Mouse (Mus musculus) hindbrain, embryonic 13.5 days (tissue): ENCODE data around the gene Rassf3. TPM values are rescaled to one million over a fixed set of nuclear protein-coding genes. Genes with fewer than 3 reads are reported as not detected.

Source experiments
- ATAC-seq: fragments of 200-750 bp; cut with Nextera tagmentation; 2 replicates; pipeline ENCODE4 v1.8.0; 2017; ENCODE audit warnings: moderate TSS enrichment; ENCODE audit not compliant: low FRiP score
- H3K27ac ChIP-seq: fragments of 300-500 bp; sonication (generic); 2 replicates; pipeline ENCODE4 v1.5.1; 2015; ENCODE audit warnings: inconsistent platforms, mild to moderate bottlenecking, moderate library complexity
- H3K27me3 ChIP-seq: fragments of 300-500 bp; sonication (generic); 2 replicates; pipeline ENCODE4 v1.6.1; 2015; ENCODE audit warnings: mild to moderate bottlenecking, inconsistent platforms
- H3K36me3 ChIP-seq: fragments of 300-500 bp; sonication (generic); 2 replicates; pipeline ENCODE4 v1.6.1; 2015; ENCODE audit warnings: mild to moderate bottlenecking, inconsistent platforms
- H3K4me1 ChIP-seq: fragments of 300-500 bp; sonication (generic); replicated peaks from 2 replicates; pipeline ENCODE4 v1.6.1; 2015; ENCODE audit warnings: inconsistent platforms
- H3K4me2 ChIP-seq: fragments of 300-500 bp; sonication (generic); 2 replicates; pipeline ENCODE4 v1.6.1; 2015; ENCODE audit warnings: inconsistent platforms, mild to moderate bottlenecking, moderate library complexity
- H3K4me3 ChIP-seq: fragments of 300-500 bp; sonication (generic); 2 replicates; pipeline ENCODE4 v1.5.1; 2015; ENCODE audit warnings: mild to moderate bottlenecking, inconsistent platforms
- H3K9ac ChIP-seq: fragments of 300-500 bp; sonication (generic); 2 replicates; pipeline ENCODE4 v1.6.1; 2015; ENCODE audit warnings: mild to moderate bottlenecking, inconsistent platforms
- H3K9me3 ChIP-seq: fragments of 300-500 bp; sonication (generic); 2 replicates; pipeline ENCODE4 v1.6.1; 2016; ENCODE audit warnings: inconsistent platforms
- WGBS: fragments of 180-500 bp; shearing (Covaris S2); methylation state at CpG from one replicate; pipeline ENCODE4 v1.1.7; 2015; 5-methylcytosine and 5-hydroxymethylcytosine counted together
- polyA plus RNA-seq: library from polyadenylated mRNA; unstranded; fragments of >200 nt; fragmentation: Nextera tagmentation; extraction: Ambion mirVana; gene quantifications from 2 replicates; pipeline ENCODE4 v1.2.1, GENCODE M21; 2015

The Rassf3 gene
- polyA plus RNA-seq, 1 experiment from 2014 or later = 5.2 TPM

DNA sequence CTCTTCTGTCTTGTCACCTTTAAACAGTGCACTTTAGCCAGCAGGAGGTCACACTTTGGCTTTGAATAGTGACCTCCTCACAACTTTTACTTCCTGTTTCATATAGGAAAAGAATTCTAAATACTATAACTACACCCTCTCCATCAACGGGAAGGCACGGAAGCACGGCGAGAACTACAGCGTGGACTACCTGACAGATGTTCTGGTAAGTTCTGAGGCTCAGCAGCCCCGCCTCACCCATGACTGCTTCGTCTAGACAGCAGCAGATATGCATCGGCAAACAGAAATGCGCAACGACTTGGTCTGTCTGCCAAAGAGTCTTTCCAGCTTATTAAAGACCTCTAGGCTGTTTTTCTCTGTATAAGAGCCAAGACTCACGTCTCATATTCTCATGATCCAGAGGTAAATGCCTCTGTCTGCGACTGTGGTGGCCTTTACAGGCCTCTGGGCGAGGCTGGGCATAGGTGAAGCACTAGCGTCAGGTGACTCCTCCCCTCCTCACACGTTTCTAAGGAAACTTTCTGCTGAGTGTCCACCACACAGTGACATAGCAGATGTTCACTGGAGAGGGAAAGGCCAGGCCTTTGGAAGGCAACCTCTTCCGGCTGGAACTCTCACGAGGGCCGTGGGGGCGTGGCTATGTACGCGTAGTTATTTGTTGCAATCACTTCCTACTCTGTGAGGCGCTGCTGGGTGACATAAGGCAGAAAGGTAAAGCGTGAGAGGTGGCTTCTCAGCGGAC lies 99.4 kb downstream of the Rassf3 start:
- no peak overlapping the region for H3K27ac ChIP-seq
- ATAC-seq = no peak
- no peak overlapping the region for H3K9ac ChIP-seq
- WGBS = 91% methylated on average over 24 of the region's 24 CpGs
- H3K36me3 ChIP-seq = peaks cover 89% of the 10 kb centered on the region
- H3K4me3 ChIP-seq = no peak overlapping the region
- no peak overlapping the region for H3K4me2 ChIP-seq
- H3K4me1 ChIP-seq = no peaks in the 10 kb centered on the region
- no peaks in the 10 kb centered on the region for H3K9me3 ChIP-seq
- no peaks in the 10 kb centered on the region for H3K27me3 ChIP-seq

DNA sequence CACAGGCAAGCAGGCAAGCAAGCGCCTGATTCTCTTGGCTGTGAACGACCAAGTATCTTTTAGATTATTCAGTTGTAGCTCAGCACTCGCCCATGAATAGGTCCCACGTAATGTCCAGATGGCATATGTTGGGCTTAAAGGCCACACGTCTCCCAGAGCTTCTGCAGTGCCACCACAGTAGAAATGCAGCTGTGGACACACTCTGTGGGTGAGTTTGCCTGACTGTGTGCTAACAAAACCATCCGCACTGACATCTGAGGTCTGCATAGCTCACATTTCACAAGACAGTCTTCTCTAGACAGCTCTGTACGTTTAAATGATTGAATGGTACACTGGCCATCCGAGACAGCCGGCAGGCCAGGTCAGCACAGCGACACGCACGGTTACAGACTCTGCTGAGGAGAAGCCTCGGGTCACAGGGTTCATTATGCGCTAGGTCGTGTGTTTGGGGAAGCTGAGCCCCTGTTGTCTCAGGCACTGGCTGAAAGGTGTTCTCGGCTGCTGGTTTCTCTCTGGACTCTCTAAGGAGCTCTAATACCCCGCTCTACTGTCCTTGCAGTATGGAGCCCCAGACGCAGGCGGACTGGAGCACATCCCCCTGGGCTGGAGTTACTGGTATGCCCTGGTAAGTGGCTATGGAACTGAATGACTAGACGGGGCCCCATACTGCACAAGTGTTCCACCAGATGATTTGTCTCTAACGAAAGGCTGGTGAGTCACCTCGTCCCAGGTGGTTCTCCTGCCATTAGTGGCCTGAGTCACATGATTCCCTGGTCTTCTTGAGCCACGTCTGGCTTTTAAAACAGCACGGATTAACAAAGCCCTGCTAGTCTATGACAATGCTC lies 100.3 kb downstream of the Rassf3 start:
- ATAC-seq = no peak
- H3K4me3 ChIP-seq = no peak overlapping the region
- no peaks in the 10 kb centered on the region for H3K4me1 ChIP-seq
- no peaks in the 10 kb centered on the region for H3K27me3 ChIP-seq
- no peak overlapping the region for H3K4me2 ChIP-seq
- WGBS = 83% methylated on average over 24 of the region's 24 CpGs
- H3K9me3 ChIP-seq = no peaks in the 10 kb centered on the region
- peaks cover 85% of the 10 kb centered on the region for H3K36me3 ChIP-seq
- no peak overlapping the region for H3K9ac ChIP-seq
- H3K27ac ChIP-seq = no peak overlapping the region

DNA sequence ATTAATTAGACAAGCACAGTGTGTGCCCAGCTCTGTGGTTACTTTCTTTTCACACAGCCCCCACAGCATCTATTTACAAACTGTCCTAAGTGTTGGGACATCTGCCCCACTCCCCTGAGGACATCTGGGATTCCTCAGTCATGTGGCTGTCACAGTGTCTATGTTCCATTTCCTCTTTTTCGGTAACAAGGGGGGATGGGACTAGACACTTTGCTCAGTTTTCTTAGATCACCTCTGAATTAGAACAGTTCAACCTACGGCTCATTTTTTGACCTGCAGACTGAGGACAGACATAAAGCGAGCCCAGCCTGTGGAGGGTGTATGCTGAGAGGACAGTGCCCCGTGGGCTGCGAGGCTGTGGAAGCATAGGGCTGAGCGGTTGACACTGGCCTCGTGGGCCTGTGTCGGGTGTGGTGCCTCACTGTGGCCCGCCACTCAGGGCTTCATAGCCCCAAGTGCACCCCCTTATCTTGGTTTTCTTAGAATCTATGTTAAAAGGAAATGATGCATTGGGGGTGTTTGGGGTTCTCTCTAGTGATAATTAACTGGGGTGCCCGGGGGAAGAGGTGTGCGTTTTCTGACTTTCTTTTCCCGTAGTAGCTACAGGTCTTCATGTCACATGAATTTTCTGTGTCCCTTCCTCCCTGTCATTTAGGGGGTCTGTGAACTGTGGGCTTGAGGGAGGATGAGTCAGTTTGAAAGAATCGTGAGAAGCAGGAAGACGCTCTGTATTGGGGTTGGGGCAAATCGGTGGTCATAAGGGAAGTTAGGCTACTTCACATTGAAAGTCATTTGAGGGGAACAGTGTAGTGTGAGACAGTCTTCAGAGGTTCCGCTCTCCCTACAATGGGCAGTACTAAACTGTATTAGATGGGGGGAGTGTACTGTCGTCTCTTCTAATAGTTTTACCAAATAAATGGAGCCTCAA lies 101.2 kb downstream of the Rassf3 start:
- Histone ChIP-seq H3K27me3 (no peaks in the 10 kb centered on the region), H3K27ac (no peak overlapping the region), H3K4me2 (no peak overlapping the region), H3K9me3 (no peaks in the 10 kb centered on the region), H3K36me3 (peaks cover 84% of the 10 kb centered on the region), H3K4me1 (no peaks in the 10 kb centered on the region), H3K4me3 (no peak overlapping the region), H3K9ac (no peak overlapping the region)
- 92% methylated on average over 17 of the region's 17 CpGs for WGBS
- ATAC-seq = no peak

DNA sequence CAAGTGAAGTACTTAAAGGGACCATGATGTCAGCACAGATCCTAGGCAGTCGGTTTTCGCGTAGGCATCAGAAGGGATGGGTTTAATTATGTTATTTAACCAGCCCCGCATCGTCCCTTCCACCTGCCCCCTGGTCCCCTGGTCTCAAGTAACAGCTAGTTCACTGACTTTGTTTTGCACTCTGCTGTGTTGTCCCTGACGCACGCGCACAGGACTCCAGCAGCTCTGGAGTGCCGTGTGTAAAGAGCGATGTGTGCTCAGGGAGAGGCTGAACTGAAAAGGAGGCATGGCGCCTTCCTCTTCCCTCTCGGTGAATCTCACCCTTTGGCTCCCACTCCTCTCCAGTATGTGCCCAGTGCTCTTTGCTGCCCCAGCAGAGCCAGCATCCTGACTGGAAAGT lies 102.1 kb downstream of the Rassf3 start:
- H3K27me3 ChIP-seq = no peaks in the 10 kb centered on the region
- H3K36me3 ChIP-seq = peaks cover 79% of the 10 kb centered on the region
- no peaks in the 10 kb centered on the region for H3K4me1 ChIP-seq
- no peaks in the 10 kb centered on the region for H3K9me3 ChIP-seq
- peak overlapping the region; percentile 35; the same call in 1 of the 2 replicates for H3K9ac ChIP-seq
- H3K4me3 ChIP-seq = no peak overlapping the region
- ATAC-seq = no peak
- H3K4me2 ChIP-seq = no peak overlapping the region
- 84% methylated on average over 12 of the region's 12 CpGs for WGBS
- H3K27ac ChIP-seq = no peak overlapping the region

DNA sequence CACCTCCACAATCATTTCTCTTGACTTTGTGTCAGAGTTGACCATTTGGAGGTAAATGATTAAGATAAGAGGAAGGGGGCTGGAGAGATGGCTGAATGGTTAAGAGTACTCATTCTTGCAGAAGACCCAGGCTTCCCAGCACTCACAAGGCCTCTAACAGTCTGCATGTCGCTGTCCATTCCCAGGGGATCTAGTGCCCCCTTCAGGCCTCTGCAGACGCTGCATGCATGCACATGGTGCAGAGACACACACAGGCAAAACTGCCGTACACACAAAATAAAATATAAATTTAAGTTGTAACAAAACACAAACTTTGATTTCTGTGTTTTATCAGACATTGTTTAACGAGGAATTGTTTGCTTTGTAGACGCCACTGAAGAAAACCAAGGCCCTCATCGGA lies 105.4 kb downstream of the Rassf3 start:
- 95% methylated on average over 6 of the region's 6 CpGs for WGBS
- no peak overlapping the region for H3K9ac ChIP-seq
- no peak overlapping the region for H3K4me2 ChIP-seq
- peaks cover 50% of the 10 kb centered on the region for H3K36me3 ChIP-seq
- ATAC-seq = no peak
- H3K4me3 ChIP-seq = no peak overlapping the region
- no peaks in the 10 kb centered on the region for H3K9me3 ChIP-seq
- peaks cover 21% of the 10 kb centered on the region for H3K4me1 ChIP-seq
- H3K27me3 ChIP-seq = no peaks in the 10 kb centered on the region
- H3K27ac ChIP-seq = no peak overlapping the region

DNA sequence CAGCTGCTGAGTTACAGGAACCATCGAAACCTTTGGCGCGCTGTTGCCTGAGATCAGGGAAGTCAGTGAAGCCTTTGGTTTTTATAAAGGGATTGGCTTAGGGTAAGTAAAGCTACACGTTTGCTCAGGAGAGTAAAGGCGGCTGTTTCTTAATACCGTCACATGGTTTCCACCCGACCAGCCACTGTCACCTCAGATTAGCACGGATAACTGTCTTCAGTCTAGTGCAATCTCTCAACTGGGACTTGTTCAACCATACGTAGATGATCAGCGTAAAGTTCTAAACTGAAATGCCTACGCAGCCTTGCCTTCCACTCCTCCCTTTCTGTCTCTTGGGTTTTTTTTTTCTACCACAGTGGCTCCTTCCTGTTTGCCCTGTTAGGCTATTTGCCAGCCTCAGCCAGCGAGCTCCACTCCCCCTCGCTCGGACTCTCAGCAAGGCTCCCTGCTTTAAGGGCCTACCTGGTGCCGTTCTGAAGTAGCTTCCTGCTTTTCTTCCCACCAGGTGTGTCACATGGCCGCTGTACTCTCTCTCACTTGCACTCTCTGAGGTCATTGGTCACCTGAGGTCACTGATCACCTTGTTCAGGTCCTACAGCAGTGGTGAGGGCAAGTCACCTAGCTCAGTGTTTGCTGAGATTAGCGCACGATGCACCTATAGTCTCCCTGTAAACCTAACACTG lies 107.2 kb downstream of the Rassf3 start:
- Histone ChIP-seq H3K9me3 (no peaks in the 10 kb centered on the region), H3K27ac (no peak overlapping the region), H3K4me2 (no peak overlapping the region), H3K27me3 (no peaks in the 10 kb centered on the region), H3K4me1 (peaks cover 30% of the 10 kb centered on the region), H3K9ac (no peak overlapping the region), H3K36me3 (peaks cover 33% of the 10 kb centered on the region), H3K4me3 (no peak overlapping the region)
- 90% methylated on average over 18 of the region's 18 CpGs for WGBS
- no peak for ATAC-seq

DNA sequence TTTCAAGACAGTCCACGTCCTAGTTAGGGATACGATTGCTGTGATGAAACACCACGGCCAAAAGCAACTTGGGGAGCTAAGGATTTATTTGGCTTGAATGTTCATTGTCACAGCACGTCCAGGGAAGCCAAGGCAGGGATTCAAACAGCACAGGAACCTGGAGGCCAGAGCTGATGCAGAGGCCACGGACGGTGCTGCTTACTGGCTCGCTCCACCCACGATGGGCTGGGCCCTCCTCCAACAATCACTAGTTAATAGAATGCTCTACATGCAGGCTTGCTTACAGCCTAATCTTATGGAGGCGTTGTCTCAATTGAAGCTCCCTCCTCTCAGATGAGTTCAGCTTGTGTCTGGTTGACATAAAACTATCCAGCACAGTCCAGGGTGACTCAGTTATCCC lies 108.4 kb downstream of the Rassf3 start:
- ATAC-seq = no peak
- Histone ChIP-seq H3K36me3 (peaks cover 22% of the 10 kb centered on the region), H3K4me1 (peaks cover 30% of the 10 kb centered on the region), H3K9me3 (no peaks in the 10 kb centered on the region), H3K9ac (no peak overlapping the region), H3K27me3 (no peaks in the 10 kb centered on the region), H3K27ac (no peak overlapping the region), H3K4me2 (no peak overlapping the region), H3K4me3 (no peak overlapping the region)
- WGBS = 94% methylated on average over 9 of the region's 9 CpGs

DNA sequence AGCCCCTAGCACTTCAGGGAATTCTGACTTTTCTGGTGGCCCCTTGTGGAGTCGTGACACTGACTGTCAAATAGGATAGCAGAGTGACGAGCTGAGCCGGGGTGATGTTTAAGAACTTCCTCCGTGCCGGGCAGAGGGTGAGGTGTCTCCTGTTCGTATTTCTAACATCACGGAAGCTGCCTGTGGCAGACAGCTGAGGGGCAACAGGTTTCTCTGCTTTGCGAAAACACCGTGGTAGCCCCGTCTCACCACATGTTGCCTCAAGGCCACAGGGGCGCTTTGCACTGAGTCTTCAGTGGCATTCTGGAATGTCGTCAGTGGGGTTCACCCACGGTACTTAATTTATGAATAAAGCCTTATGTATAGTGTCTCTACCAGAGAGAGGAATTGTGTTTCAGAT lies 108.9 kb downstream of the Rassf3 start:
- no peaks in the 10 kb centered on the region for H3K9me3 ChIP-seq
- no peak overlapping the region for H3K4me2 ChIP-seq

DNA sequence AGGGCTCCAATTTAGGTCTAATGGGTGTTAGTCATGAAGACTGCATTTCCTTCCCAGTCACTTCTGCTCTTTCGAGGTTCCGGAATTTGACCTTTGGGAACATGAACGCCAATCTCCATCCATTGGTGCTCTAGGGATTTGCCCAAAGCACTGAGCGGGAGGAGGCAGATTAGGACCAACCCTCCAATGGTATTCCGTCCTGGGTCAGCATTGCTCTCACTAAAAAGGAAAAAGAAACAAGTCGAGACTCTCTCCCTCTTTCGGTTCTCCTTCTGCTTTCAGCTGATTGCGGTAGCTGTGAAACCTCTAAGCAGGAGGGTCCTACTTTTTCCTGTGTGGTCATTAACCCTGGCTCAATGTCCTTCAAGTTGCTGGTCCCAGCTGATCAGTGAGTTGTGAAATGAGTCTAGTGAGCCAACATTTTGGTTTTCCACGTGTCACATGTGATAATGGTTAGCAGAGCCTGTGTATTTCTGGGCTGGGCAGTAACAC lies 110.3 kb downstream of the Rassf3 start:
- 15% methylated on average over 9 of the region's 9 CpGs for WGBS
- no peaks in the 10 kb centered on the region for H3K9me3 ChIP-seq
- H3K4me3 ChIP-seq = peak overlapping the region; percentile 98
- peaks cover 30% of the 10 kb centered on the region for H3K4me1 ChIP-seq
- ATAC-seq = no peak
- H3K4me2 ChIP-seq = peak overlapping the region; percentile 82
- peak overlapping the region; percentile 94 for H3K9ac ChIP-seq
- H3K36me3 ChIP-seq = peaks cover 14% of the 10 kb centered on the region
- H3K27ac ChIP-seq = no peak overlapping the region
- no peaks in the 10 kb centered on the region for H3K27me3 ChIP-seq

More for the DNA sequence above, 108.9 kb downstream of the Rassf3 start:
- Histone ChIP-seq H3K36me3 (peaks cover 22% of the 10 kb centered on the region), H3K27ac (no peak overlapping the region), H3K4me3 (no peak overlapping the region), H3K4me1 (peaks cover 30% of the 10 kb centered on the region), H3K27me3 (no peaks in the 10 kb centered on the region), H3K9ac (no peak overlapping the region)
- 83% methylated on average over 13 of the region's 13 CpGs for WGBS
- no peak for ATAC-seq

DNA sequence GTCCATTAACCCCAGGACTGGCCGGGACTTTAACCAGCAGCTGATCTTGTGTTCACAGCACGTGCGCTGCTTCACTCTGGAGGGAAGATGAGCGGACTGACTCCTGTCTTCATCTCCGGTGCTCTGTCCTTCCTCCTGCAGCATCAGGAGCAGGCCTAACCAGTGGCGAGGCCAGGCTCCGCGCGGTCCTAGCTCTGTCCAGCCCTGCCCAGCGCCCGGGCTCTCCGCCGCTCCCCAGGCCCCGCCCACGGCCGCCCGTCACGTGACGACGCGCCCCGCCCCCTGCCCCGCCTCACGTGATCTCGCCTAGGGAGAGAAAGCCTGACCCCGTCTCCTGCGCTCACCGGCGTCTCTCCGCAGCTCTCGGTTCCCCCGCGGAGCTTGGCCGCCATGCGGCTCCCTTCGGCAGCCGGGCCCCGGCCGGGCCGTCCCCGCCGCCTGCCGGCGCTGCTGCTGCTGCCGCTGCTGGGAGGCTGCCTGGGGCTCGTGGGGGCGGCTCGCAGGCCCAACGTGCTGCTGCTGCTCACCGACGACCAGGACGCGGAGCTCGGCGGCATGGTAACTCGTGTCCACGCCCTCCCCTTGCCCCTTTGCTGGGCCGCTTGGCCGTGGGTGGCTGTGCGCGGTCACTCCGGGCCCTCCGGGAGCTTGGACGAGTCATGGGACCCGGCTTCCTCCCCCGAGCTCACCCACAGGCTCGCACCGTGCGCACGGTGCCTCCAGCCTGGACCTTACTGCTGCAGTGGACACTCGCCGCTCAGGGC lies 111.2 kb downstream of the Rassf3 start, which contains the start of gene Gns:
TSS of gene Gns (plus strand) at position 290 of the 764 bp plus-strand sequence.
- peak; percentile 98 for ATAC-seq
- Histone ChIP-seq H3K4me2 (peak within 1 kb of the TSS; percentile 82), H3K27ac (peak within 1 kb of the TSS; percentile 86), H3K9me3 (0 out of 2 replicates have a peak, but pooled peaks cover 3% of the 10 kb centered on the region), H3K9ac (peak within 1 kb of the TSS; percentile 94), H3K4me3 (peak within 1 kb of the TSS; percentile 98), H3K36me3 (peaks cover 7% of the 10 kb centered on the region), H3K4me1 (peaks cover 30% of the 10 kb centered on the region), H3K27me3 (no peaks in the 10 kb centered on the region)
- under 1% methylated on average over 70 of the region's 72 CpGs for WGBS

DNA sequence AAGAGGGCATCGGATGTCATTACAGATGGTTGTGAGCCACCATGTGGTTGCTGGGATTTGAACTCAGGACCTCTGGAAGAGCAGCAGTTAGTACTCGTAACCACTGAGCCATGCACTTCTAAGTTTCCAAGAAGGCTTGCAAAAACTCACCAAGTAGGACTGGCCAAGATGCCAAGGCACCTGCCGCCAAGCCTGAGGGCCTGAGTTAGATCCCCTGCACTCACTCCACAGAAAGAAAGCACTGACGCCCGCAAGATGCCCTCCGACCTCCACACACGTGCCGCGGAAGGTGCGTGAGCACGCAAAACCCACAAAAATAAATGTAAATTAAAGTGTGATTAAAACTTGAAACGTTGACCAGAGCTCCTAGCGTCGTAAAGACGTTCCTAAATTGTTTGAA lies 111.8 kb downstream of the Rassf3 start:
- H3K27ac ChIP-seq = peak overlapping the region; percentile 86; the same call in 1 of the 2 replicates
- H3K4me2 ChIP-seq = peak overlapping the region; percentile 82
- H3K4me3 ChIP-seq = peak overlapping the region; percentile 98
- 31% methylated on average over 15 of the region's 15 CpGs for WGBS
- H3K9ac ChIP-seq = peak overlapping the region; percentile 94
- H3K4me1 ChIP-seq = peaks cover 30% of the 10 kb centered on the region
- peak; percentile 26; the same call in 1 of the 2 replicates for ATAC-seq
- 0 out of 2 replicates have a peak, but pooled peaks cover 3% of the 10 kb centered on the region for H3K9me3 ChIP-seq
- no peaks in the 10 kb centered on the region for H3K27me3 ChIP-seq
- peaks cover 2% of the 10 kb centered on the region; the same call in 1 of the 2 replicates for H3K36me3 ChIP-seq
